Mouse (Mus musculus) midbrain, embryonic 13.5 days (tissue): ENCODE data around the gene Olfr1513. TPM values are rescaled to one million over a fixed set of nuclear protein-coding genes. Genes with fewer than 3 reads are reported as not detected.
"Not testable (repeated sequence)": the region's sequence is repeated elsewhere in the genome, so short reads cannot be mapped to it uniquely, and the experiment has no call there.

Experiments used
- ATAC-seq: fragments of 200-750 bp; cut with Nextera tagmentation; 2 replicates; pipeline ENCODE4 v1.8.0; 2017; ENCODE audit warnings: mild to moderate bottlenecking, moderate TSS enrichment, moderate library complexity
- H3K27ac ChIP-seq: fragments of 300-500 bp; sonication (generic); 2 replicates; pipeline ENCODE4 v1.5.1; 2015; ENCODE audit warnings: inconsistent platforms, mild to moderate bottlenecking, moderate library complexity
- H3K27me3 ChIP-seq: fragments of 300-500 bp; sonication (generic); 2 replicates; pipeline ENCODE4 v1.6.1; 2015; ENCODE audit warnings: mild to moderate bottlenecking, inconsistent platforms
- H3K36me3 ChIP-seq: fragments of 300-500 bp; sonication (generic); 2 replicates; pipeline ENCODE4 v1.6.1; 2015; ENCODE audit warnings: mild to moderate bottlenecking, inconsistent platforms
- H3K4me1 ChIP-seq: fragments of 300-500 bp; sonication (generic); replicated peaks from 2 replicates; pipeline ENCODE4 v1.6.1; 2015; ENCODE audit warnings: inconsistent platforms
- H3K4me2 ChIP-seq: fragments of 300-500 bp; sonication (generic); replicated peaks from 2 replicates; pipeline ENCODE4 v1.6.1; 2015; ENCODE audit warnings: moderate library complexity, mild to moderate bottlenecking, inconsistent platforms
- H3K4me3 ChIP-seq: fragments of 300-500 bp; sonication (generic); replicated peaks from 2 replicates; pipeline ENCODE4 v1.5.1; 2015; ENCODE audit warnings: mild to moderate bottlenecking, inconsistent platforms
- H3K9ac ChIP-seq: fragments of 300-500 bp; sonication (generic); replicated peaks from 2 replicates; pipeline ENCODE4 v1.6.1; 2015; ENCODE audit warnings: mild to moderate bottlenecking, inconsistent platforms
- H3K9me3 ChIP-seq: fragments of 300-500 bp; sonication (generic); 2 replicates; pipeline ENCODE4 v1.6.1; 2016; ENCODE audit warnings: mild to moderate bottlenecking, inconsistent platforms
- WGBS: fragments of 180-500 bp; shearing (Covaris S2); methylation state at CpG from one replicate; pipeline ENCODE4 v1.1.7; 2015; 5-methylcytosine and 5-hydroxymethylcytosine counted together
- polyA plus RNA-seq: library from polyadenylated mRNA; unstranded; fragments of >200 nt; fragmentation: Nextera tagmentation; extraction: Ambion mirVana; gene quantifications from 2 replicates; pipeline ENCODE4 v1.2.1, GENCODE M21; 2015

Gene Olfr1513
- not detected in 2 replicates for polyA plus RNA-seq

GRCm38 (mm10) chr14:52356308-52356707 is at the start of gene Olfr1513:
Gene Olfr1513, minus strand, starts transcription at chr14:52356408.
- no peak within 1 kb of the TSS for H3K27ac ChIP-seq
- no peak within 1 kb of the TSS for H3K4me3 ChIP-seq
- H3K9ac ChIP-seq = no peak within 1 kb of the TSS
- ATAC-seq = no peak
- H3K4me2 ChIP-seq = no peak within 1 kb of the TSS
- 82% methylated on average over 4 of the region's 4 CpGs for WGBS
- no peaks in the 10 kb centered on the region for H3K27me3 ChIP-seq
- H3K36me3 ChIP-seq = no peaks in the 10 kb centered on the region
- H3K9me3 ChIP-seq = no peaks in the 10 kb centered on the region
- no peaks in the 10 kb centered on the region for H3K4me1 ChIP-seq

GRCm38 (mm10) chr14:52397279-52397678 is 41.1 kb upstream of the Olfr1513 start, which contains the start of gene Olfr1511:
Gene Olfr1511, minus strand, starts transcription at chr14:52397379.
- H3K9ac ChIP-seq = no peak within 1 kb of the TSS
- H3K4me3 ChIP-seq = no peak within 1 kb of the TSS
- no peak within 1 kb of the TSS for H3K27ac ChIP-seq
- ATAC-seq = no peak
- 84% methylated on average over 4 of the region's 4 CpGs for WGBS
- no peaks in the 10 kb centered on the region for H3K27me3 ChIP-seq
- H3K4me1 ChIP-seq = no peaks in the 10 kb centered on the region
- H3K4me2 ChIP-seq = no peak within 1 kb of the TSS
- H3K9me3 ChIP-seq = no peaks in the 10 kb centered on the region
- no peaks in the 10 kb centered on the region for H3K36me3 ChIP-seq

- not testable (repeated sequence) for H3K36me3 ChIP-seq, H3K27ac ChIP-seq, H3K27me3 ChIP-seq, H3K4me2 ChIP-seq, H3K4me1 ChIP-seq, H3K4me3 ChIP-seq, H3K9me3 ChIP-seq, H3K9ac ChIP-seq, ATAC-seq
- WGBS = 94% methylated on average over 9 of the region's 9 CpGs
Measured at GRCm38 (mm10) chr14:52390084-52390848, 34.1 kb upstream of the Olfr1513 start.

GRCm38 (mm10) chr14:52379068-52379467 is 22.9 kb upstream of the Olfr1513 start, which contains the start of gene Olfr1512:
Gene Olfr1512, minus strand, starts transcription at chr14:52379168.
- H3K27me3 ChIP-seq = no peaks in the 10 kb centered on the region
- H3K9me3 ChIP-seq = no peaks in the 10 kb centered on the region
- no peak within 1 kb of the TSS for H3K4me2 ChIP-seq
- H3K36me3 ChIP-seq = no peaks in the 10 kb centered on the region
- WGBS = 86% methylated on average over 2 of the region's 2 CpGs
- no peak within 1 kb of the TSS for H3K4me3 ChIP-seq
- no peak within 1 kb of the TSS for H3K27ac ChIP-seq
- H3K9ac ChIP-seq = no peak within 1 kb of the TSS
- no peak for ATAC-seq
- no peaks in the 10 kb centered on the region for H3K4me1 ChIP-seq

GRCm38 (mm10) chr14:52368741-52369140 is 12.5 kb upstream of the Olfr1513 start:
- no peak for ATAC-seq
- Histone ChIP-seq H3K27me3 (no peaks in the 10 kb centered on the region), H3K4me3 (no peak overlapping the region), H3K36me3 (no peaks in the 10 kb centered on the region), H3K4me2 (no peak overlapping the region), H3K27ac (no peak overlapping the region), H3K4me1 (no peaks in the 10 kb centered on the region), H3K9ac (no peak overlapping the region), H3K9me3 (no peaks in the 10 kb centered on the region)
- WGBS = 85% methylated on average over 3 of the region's 3 CpGs

- ATAC-seq = no peak
- no peaks in the 10 kb centered on the region for H3K36me3 ChIP-seq
- H3K4me3 ChIP-seq = peak overlapping the region; percentile 33; the same call in 1 of the 2 replicates
- H3K27me3 ChIP-seq = no peaks in the 10 kb centered on the region
- H3K4me2 ChIP-seq = peak overlapping the region; percentile 49
- H3K4me1 ChIP-seq = no peaks in the 10 kb centered on the region
- 78% methylated on average over 6 of the region's 6 CpGs for WGBS
- H3K9ac ChIP-seq = peak overlapping the region; percentile 60; the same call in 1 of the 2 replicates
- H3K27ac ChIP-seq = no peak overlapping the region
- H3K9me3 ChIP-seq = 0 out of 2 replicates have a peak, but pooled peaks cover 3% of the 10 kb centered on the region
Measured at GRCm38 (mm10) chr14:52339512-52339852, 16.7 kb downstream of the Olfr1513 start.

GRCm38 (mm10) chr14:52338751-52339511 is 17.3 kb downstream of the Olfr1513 start:
- Histone ChIP-seq H3K36me3 (no peaks in the 10 kb centered on the region), H3K4me2 (peak overlapping the region; percentile 49), H3K27ac (no peak overlapping the region), H3K9ac (peak overlapping the region; percentile 60), H3K4me3 (peak overlapping the region; percentile 33), H3K4me1 (no peaks in the 10 kb centered on the region), H3K9me3 (no peaks in the 10 kb centered on the region), H3K27me3 (no peaks in the 10 kb centered on the region)
- peak; percentile 71 for ATAC-seq
- 31% methylated on average over 21 of the region's 21 CpGs for WGBS

- Histone ChIP-seq H3K9me3 (no peaks in the 10 kb centered on the region), H3K36me3 (no peaks in the 10 kb centered on the region), H3K4me1 (peaks cover 38% of the 10 kb centered on the region), H3K4me2 (no peak overlapping the region), H3K4me3 (no peak overlapping the region), H3K27me3 (no peaks in the 10 kb centered on the region), H3K27ac (peak overlapping the region; percentile 78; the same call in 1 of the 2 replicates), H3K9ac (no peak overlapping the region)
- no peak for ATAC-seq
- WGBS = 26% methylated on average over 3 of the region's 3 CpGs
Measured at GRCm38 (mm10) chr14:52332171-52332570, 24.0 kb downstream of the Olfr1513 start.

GRCm38 (mm10) chr14:52331069-52331750 is 25.0 kb downstream of the Olfr1513 start:
- no peaks in the 10 kb centered on the region for H3K9me3 ChIP-seq
- no peak overlapping the region for H3K9ac ChIP-seq
- H3K27ac ChIP-seq = peak overlapping the region; percentile 78
- WGBS = 1% methylated on average over 4 of the region's 4 CpGs
- no peak for ATAC-seq
- no peaks in the 10 kb centered on the region for H3K27me3 ChIP-seq
- no peaks in the 10 kb centered on the region for H3K36me3 ChIP-seq
- no peak overlapping the region for H3K4me3 ChIP-seq
- peak overlapping the region; percentile 24 for H3K4me2 ChIP-seq
- H3K4me1 ChIP-seq = peaks cover 47% of the 10 kb centered on the region

GRCm38 (mm10) chr14:52327910-52328812 is 28.0 kb downstream of the Olfr1513 start, which contains the start of gene Sall2:
Gene Sall2, minus strand, starts transcription at chr14:52328762.
- peak within 1 kb of the TSS; percentile 69 for H3K9ac ChIP-seq
- H3K4me1 ChIP-seq = peaks cover 57% of the 10 kb centered on the region
- H3K27me3 ChIP-seq = no peaks in the 10 kb centered on the region
- peak within 1 kb of the TSS; percentile 85 for H3K4me2 ChIP-seq
- H3K4me3 ChIP-seq = peak within 1 kb of the TSS; percentile 52
- peak within 1 kb of the TSS; percentile 79 for H3K27ac ChIP-seq
- under 1% methylated on average over 26 of the region's 26 CpGs for WGBS
- H3K36me3 ChIP-seq = no peaks in the 10 kb centered on the region
- no peaks in the 10 kb centered on the region for H3K9me3 ChIP-seq
- peak; percentile 84 for ATAC-seq

- Histone ChIP-seq H3K36me3 (no peaks in the 10 kb centered on the region), H3K4me2 (peak overlapping the region; percentile 85), H3K27me3 (no peaks in the 10 kb centered on the region), H3K4me3 (peak overlapping the region; percentile 52), H3K4me1 (peaks cover 57% of the 10 kb centered on the region), H3K9me3 (no peaks in the 10 kb centered on the region), H3K27ac (peak overlapping the region; percentile 79), H3K9ac (peak overlapping the region; percentile 69)
- peak; percentile 71 for ATAC-seq
- under 1% methylated on average over 14 of the region's 14 CpGs for WGBS
Measured at GRCm38 (mm10) chr14:52327375-52327901, 28.8 kb downstream of the Olfr1513 start.
